Mouse (Mus musculus): Measurements from ENCODE around the gene Map3k5.

The Map3k5 gene

DNA sequence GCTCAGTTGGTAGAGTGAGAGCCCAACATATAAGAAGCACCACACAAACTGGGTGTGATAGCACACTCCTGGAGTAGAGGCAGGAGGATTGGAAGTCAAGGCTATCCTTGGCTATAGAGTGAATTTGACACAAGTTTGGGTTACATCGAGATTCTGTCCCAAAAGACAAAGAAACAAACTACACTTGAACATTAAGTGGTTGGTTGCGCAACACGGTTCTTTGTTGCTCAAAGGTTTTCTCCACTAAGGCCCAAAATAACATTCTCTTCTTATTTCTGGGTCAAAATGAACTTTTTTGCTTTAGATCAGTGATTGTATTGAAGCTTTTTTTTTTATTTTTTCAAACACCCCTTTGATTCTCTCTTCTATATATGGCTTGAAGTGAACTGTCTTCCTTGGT is 75.7 kb downstream of the Map3k5 start:
- no peak for DNase-seq

GRCm38 (mm10) chr10:20018406-20018805 is 84.1 kb downstream of the Map3k5 start:
- DNase-seq: peak; percentile 51

DNA sequence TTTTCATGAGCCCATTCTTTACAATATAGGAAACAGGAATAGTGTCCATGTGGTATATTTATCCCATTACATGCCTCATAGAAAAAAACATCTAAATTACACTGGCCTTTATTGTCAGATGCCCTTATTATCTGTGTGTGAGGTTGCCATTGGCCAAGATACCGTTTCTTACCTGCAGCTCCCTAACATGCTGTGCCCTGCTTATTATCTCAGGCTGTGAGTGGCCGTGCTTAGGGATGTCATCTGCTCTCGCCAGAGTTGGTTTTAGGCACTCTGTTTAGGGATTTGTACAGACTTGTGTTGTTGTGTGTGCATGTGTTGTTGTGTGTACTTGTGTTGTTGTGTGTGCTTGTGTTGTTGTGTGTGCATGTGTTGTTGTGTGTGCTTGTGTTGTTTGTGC is 84.5 kb downstream of the Map3k5 start:
- DNase-seq: no peak

- no peak for DNase-seq
These were observed 87.0 kb downstream of the Map3k5 start for GRCm38 (mm10) chr10:20021256-20021655.

- no peak for DNase-seq
These were observed 87.6 kb downstream of the Map3k5 start for GRCm38 (mm10) chr10:20021670-20022468.

DNA sequence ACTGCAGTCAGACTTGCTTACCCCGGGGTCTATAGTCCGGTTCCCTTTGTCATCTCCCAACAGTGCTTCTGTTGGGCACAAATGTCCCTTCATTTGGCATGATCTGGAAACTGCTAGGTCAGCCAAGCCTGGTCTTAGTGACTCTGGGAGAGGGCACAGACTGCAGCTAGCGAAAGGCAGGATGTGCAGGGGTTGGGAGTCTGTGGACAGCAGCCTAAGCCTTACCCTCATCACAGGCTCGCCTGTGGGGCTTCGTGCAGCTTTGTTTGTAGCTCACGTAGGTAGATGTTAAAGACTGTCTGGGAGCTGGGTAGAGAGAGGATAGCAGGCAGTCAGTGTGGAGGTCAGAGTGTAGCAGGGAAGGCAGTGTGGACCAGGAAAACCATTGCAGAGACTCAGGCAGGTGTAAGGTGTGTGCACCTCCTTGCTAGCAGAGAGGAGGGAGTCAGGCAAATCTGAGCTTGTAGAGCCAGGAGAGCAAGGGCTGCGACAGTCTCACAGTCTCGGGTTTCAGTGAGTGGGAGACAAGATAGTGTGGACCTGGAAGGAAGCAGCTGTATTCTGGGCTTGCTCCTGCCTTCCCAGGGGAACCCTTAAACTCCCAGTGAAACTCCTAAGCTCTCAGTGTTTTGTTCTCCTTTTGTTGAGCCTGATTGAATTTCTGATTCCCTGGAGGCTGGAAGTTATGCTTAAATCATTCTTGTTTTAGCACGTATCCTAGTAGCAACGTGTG is 88.5 kb downstream of the Map3k5 start:
- DNase-seq: no peak

GRCm38 (mm10) chr10:20023524-20023923 is 89.3 kb downstream of the Map3k5 start:
- no peak for DNase-seq

- DNase-seq: no peak
These were observed 90.6 kb downstream of the Map3k5 start for GRCm38 (mm10) chr10:20024891-20025290.

DNA sequence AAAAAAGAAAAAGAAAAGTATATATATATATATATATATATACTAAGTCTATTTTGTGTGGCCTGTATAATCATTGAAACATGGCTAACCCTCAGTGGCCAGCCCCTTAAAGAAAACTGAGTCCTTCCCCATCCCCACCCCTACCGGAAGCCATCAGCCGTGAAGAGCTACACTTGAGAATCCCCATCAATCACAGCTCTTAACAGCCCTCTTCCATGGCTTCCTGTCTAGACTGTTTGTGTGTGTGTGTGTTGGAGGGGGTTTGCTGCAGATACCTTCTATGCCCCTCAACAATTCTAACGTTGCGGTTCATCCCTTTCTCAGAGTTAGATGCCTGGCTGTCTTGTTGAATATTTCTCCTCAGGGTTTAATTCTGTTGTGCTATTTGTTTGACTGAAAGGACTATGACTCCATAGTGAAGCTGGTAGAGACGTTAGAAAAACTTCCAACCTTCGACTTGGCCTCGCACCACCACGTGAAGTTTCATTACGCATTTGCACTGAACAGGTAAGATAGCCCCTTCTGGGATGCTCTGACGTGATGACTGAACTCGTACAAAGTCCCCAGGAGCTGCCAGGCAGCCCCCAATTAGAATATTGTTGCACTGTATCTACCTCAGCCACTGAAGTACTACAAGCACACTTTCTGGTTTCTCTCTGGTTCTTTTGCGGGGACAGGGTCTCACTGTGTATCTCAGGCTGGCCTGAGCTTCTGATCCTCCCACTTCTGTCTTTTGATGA is 91.7 kb downstream of the Map3k5 start:
- DNase-seq: no peak

GRCm38 (mm10) chr10:20030703-20031102 is 96.4 kb downstream of the Map3k5 start:
- no peak for DNase-seq

GRCm38 (mm10) chr10:20031936-20032335 is 97.7 kb downstream of the Map3k5 start:
- peak; percentile 27 for DNase-seq

- DNase-seq: no peak
These were observed 102.1 kb downstream of the Map3k5 start for GRCm38 (mm10) chr10:20036375-20036774.

- no peak for DNase-seq
These were observed 102.6 kb downstream of the Map3k5 start for GRCm38 (mm10) chr10:20036846-20037245.

DNA sequence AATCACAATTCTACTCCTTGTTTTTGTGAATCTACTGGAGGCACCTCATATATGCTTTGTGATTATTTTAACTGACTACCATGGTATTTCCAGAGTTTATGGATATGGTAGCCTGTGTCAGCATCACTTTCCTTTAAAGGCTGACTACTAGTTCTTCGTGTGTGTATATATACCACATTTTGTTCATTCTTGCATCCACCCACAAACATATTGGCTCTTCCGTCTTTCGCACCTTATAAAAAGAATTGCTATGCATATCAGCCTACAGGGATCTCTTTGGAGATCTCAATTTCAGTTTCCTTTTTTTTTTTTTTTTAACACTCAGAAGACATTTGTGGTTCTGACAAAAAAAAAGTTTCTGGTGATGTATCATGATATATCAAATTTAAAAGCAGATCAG is 105.3 kb downstream of the Map3k5 start:
- no peak for DNase-seq

DNA sequence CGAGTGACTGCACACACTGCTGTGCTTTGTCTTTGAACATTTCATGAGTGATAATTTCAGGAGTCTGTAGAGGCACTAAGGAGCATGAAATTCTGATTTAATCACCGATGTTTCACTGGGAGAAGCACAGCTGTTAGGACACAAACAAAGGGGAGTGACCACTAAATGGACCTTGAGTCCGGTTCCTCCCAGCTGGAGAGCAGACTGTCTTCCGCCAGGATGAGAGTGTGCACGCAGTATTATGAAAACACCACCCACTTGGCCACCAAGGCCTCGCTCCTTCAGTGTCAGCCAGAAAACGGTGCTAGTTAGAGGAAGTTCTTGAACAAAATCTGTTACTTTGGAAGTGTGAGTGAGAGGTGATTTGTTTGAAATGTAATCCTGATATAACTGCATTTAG is 105.8 kb downstream of the Map3k5 start:
- no peak for DNase-seq

DNA sequence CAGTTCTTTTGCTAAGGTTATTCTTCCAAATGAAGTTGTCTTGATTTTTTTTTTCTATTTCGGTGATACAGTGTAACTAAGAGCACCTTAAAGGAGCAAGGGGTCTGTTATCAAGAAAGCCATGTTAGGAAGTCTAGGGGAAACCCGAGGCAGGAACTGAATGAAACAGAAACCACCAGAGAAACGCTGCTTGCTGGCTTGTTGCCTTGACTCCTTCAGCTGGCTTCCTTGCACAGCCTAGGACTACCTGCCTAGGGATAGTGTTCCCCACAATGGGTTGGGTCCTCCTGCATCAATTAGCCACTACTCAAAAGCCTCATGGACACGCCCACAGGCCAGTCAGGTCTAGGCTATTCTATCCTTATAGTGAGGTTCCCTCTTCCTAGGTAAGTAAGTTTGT is 106.4 kb downstream of the Map3k5 start:
- no peak for DNase-seq

GRCm38 (mm10) chr10:20042081-20042480 is 107.8 kb downstream of the Map3k5 start:
- DNase-seq: no peak

GRCm38 (mm10) chr10:20044051-20044450 is 109.8 kb downstream of the Map3k5 start:
- DNase-seq: no peak

GRCm38 (mm10) chr10:20045733-20046495 is 111.6 kb downstream of the Map3k5 start:
- no peak for DNase-seq

DNA sequence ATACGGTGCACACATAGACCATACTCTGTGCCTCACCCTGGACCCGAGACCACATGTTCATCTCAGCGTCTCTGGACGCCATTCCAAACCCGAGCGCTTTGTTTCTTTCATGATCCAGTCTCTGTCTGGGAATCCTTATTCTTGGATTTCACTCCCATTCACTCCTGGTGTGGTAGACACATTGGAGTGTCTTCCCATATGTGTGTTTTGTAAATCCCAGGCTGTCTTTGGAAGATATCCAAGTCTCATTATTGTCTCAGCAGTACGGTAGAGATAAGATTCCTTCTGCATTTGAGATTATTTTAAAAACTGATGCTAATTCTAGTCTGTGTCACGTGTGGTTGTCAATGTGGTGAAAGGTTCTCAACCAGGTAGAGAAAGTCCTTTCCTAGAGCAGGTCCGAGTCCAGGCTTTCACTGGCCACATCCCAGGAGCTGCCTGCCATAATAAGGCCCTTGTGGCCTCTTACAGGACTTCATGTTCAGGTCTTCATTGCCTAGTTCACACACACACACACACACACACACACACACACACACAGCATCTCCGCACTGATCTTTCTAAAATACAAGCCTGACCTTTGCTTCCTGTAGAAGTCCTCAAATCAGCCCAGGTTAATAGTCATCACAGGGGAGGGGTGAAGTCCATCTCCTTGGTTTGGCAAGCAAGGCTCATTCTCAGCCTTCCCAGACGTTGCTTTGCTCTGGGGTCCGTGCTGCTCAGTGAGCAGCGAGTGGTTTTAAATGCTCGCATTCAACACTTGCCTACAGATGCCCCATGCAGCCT is 122.8 kb downstream of the Map3k5 start:
- no peak for DNase-seq

- DNase-seq: no peak
These were observed 123.8 kb downstream of the Map3k5 start for GRCm38 (mm10) chr10:20058031-20058430.

GRCm38 (mm10) chr10:20058841-20059240 is 124.6 kb downstream of the Map3k5 start:
- DNase-seq: no peak

Measured in layer of hippocampus, adult 9-11 months (tissue).